Mouse (Mus musculus) intestine, embryonic 15.5 days (tissue): ENCODE measurements around the gene Asb6. TPM values are rescaled to one million over a fixed set of nuclear protein-coding genes. Genes with fewer than 3 reads are reported as not detected.

Experiments
- ATAC-seq: fragments of 200-750 bp; cut with Nextera tagmentation; 2 replicates; pipeline ENCODE4 v1.8.0; 2017; ENCODE audit warnings: moderate TSS enrichment, moderate library complexity
- H3K27ac ChIP-seq: fragments of 300-500 bp; sonication (generic); 2 replicates; pipeline ENCODE4 v1.5.1; 2015; ENCODE audit warnings: mild to moderate bottlenecking, inconsistent platforms
- H3K27me3 ChIP-seq: fragments of 300-500 bp; sonication (generic); replicated peaks from 2 replicates; pipeline ENCODE4 v1.6.1; 2015; ENCODE audit warnings: inconsistent platforms
- H3K36me3 ChIP-seq: fragments of 300-500 bp; sonication (generic); 2 replicates; pipeline ENCODE4 v1.6.1; 2015; ENCODE audit warnings: inconsistent platforms
- H3K4me1 ChIP-seq: fragments of 300-500 bp; sonication (generic); replicated peaks from 2 replicates; pipeline ENCODE4 v1.6.1; 2015; ENCODE audit warnings: inconsistent platforms
- H3K4me2 ChIP-seq: fragments of 300-500 bp; sonication (generic); replicated peaks from 2 replicates; pipeline ENCODE4 v1.6.1; 2015; ENCODE audit warnings: mild to moderate bottlenecking, inconsistent platforms
- H3K4me3 ChIP-seq: fragments of 300-500 bp; sonication (generic); replicated peaks from 2 replicates; pipeline ENCODE4 v1.5.1; 2015; ENCODE audit warnings: inconsistent platforms
- H3K9ac ChIP-seq: fragments of 300-500 bp; sonication (generic); 2 replicates; pipeline ENCODE4 v1.6.1; 2015; ENCODE audit warnings: inconsistent platforms
- H3K9me3 ChIP-seq: fragments of 300-500 bp; sonication (generic); 2 replicates; pipeline ENCODE4 v1.6.1; 2016; ENCODE audit warnings: inconsistent platforms
- WGBS: fragments of 180-500 bp; shearing (Covaris S2); methylation state at CpG from one replicate; pipeline ENCODE4 v1.1.7; 2015; 5-methylcytosine and 5-hydroxymethylcytosine counted together
- polyA plus RNA-seq: library from polyadenylated mRNA; unstranded; fragments of >200 nt; fragmentation: Nextera tagmentation; extraction: Ambion mirVana; gene quantifications from 2 replicates; pipeline ENCODE4 v1.2.1, GENCODE M21; 2015

Asb6 gene
- polyA plus RNA-seq, 1 experiment from 2014 or later: 23.3 TPM

DNA sequence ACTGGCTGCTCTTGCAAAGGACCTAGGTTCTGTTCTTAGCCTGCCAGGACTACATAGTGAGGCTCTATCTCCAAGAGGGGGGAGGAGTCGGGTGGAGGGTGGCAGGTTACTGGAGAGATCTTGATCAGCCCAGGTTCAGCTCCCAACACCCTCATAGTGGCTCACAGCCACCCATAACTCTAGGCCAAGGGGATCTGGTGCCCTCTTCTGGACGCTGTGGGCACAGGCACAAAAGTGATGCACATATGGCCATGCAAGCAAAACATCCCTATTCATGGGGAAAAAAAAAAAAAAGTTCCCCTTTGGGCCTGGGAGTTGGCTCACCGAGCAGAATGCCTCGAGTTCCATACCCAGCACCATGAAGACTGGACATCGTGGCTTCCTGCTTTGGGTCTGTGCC lies 818 bp downstream of the Asb6 start:
- Histone ChIP-seq H3K36me3 (peaks cover 13% of the 10 kb centered on the region), H3K4me3 (no peak overlapping the region), H3K4me1 (peaks cover 16% of the 10 kb centered on the region), H3K9me3 (no peaks in the 10 kb centered on the region), H3K27me3 (no peaks in the 10 kb centered on the region), H3K9ac (no peak overlapping the region), H3K27ac (no peak overlapping the region), H3K4me2 (no peak overlapping the region)
- no peak for ATAC-seq
- 43% methylated on average over 5 of the region's 5 CpGs for WGBS

DNA sequence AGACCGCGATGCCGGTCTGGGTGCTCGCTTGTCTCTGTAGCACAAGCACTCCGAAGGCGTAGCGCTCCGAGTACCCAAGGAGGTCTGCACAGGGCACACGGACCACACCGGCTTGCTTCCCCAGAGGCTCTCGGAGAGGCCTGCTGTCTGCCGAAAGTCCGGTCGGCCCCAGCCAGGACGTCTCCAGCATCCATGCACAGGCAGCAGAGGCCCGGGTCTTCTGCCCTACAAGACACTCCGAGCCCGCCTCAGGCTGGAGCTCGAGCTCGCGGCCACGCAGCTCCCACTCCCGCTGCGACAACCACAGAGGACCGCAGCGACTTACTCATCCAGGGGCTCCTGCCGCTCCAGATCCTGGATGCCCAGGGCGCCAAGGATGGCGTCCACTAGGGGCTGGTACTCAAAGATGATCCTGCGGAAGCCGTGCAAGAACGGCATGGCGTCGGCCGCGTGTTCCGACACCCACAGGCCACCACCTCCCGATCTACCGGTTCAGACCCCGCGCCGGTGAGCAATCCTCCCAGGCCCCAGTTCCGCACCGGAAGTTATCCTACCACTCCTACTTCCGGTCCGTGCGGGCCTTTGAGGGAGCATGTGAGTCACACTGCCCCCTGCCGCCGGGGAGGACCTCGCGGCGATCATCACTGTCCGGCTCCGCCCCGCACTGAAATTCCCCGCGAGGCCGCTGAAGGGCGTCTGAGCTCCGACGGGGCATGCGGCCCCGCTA lies 2.2 kb downstream of the Asb6 start:
- Histone ChIP-seq H3K9me3 (no peaks in the 10 kb centered on the region), H3K36me3 (peaks cover 27% of the 10 kb centered on the region), H3K4me1 (peaks cover 28% of the 10 kb centered on the region), H3K9ac (peak overlapping the region; percentile 80), H3K27ac (peak overlapping the region; percentile 54; the same call in 1 of the 2 replicates), H3K4me2 (peak overlapping the region; percentile 91), H3K4me3 (peak overlapping the region; percentile 93), H3K27me3 (no peaks in the 10 kb centered on the region)
- WGBS: under 1% methylated on average over 63 of the region's 63 CpGs
- peak; percentile 91 for ATAC-seq

- H3K9ac ChIP-seq: peak overlapping the region; percentile 80
- WGBS: 30% methylated on average over 26 of the region's 26 CpGs
- H3K4me2 ChIP-seq: peak overlapping the region; percentile 91
- H3K9me3 ChIP-seq: no peaks in the 10 kb centered on the region
- peak overlapping the region; percentile 54; the same call in 1 of the 2 replicates for H3K27ac ChIP-seq
- ATAC-seq: peak; percentile 6
- peak overlapping the region; percentile 93 for H3K4me3 ChIP-seq
- peaks cover 36% of the 10 kb centered on the region for H3K36me3 ChIP-seq
- no peaks in the 10 kb centered on the region for H3K27me3 ChIP-seq
- H3K4me1 ChIP-seq: peaks cover 35% of the 10 kb centered on the region
These were observed 3.0 kb downstream of the Asb6 start for GRCm38 (mm10) chr2:30826825-30827748.

- Histone ChIP-seq H3K27me3 (no peaks in the 10 kb centered on the region), H3K9ac (peak overlapping the region; percentile 20; the same call in 1 of the 2 replicates), H3K27ac (peak overlapping the region; percentile 51), H3K4me1 (peaks cover 35% of the 10 kb centered on the region), H3K4me2 (no peak overlapping the region), H3K9me3 (no peaks in the 10 kb centered on the region), H3K36me3 (peaks cover 60% of the 10 kb centered on the region), H3K4me3 (no peak overlapping the region)
- ATAC-seq: peak; percentile 57
- 65% methylated on average over 13 of the region's 13 CpGs for WGBS
These were observed 6.6 kb downstream of the Asb6 start for GRCm38 (mm10) chr2:30823385-30824153.

GRCm38 (mm10) chr2:30822460-30822859 lies 7.7 kb downstream of the Asb6 start:
- Histone ChIP-seq H3K36me3 (peaks cover 60% of the 10 kb centered on the region), H3K27me3 (no peaks in the 10 kb centered on the region), H3K4me3 (no peak overlapping the region), H3K9me3 (no peaks in the 10 kb centered on the region), H3K4me2 (no peak overlapping the region), H3K4me1 (peaks cover 31% of the 10 kb centered on the region), H3K9ac (no peak overlapping the region), H3K27ac (no peak overlapping the region)
- ATAC-seq: no peak
- WGBS: 89% methylated on average over 8 of the region's 8 CpGs

- Histone ChIP-seq H3K36me3 (peaks cover 67% of the 10 kb centered on the region), H3K4me2 (no peak overlapping the region), H3K9me3 (no peaks in the 10 kb centered on the region), H3K27ac (no peak overlapping the region), H3K4me3 (no peak overlapping the region), H3K27me3 (no peaks in the 10 kb centered on the region), H3K9ac (no peak overlapping the region), H3K4me1 (peaks cover 19% of the 10 kb centered on the region)
- 95% methylated on average over 3 of the region's 3 CpGs for WGBS
- ATAC-seq: no peak
These were observed 9.1 kb downstream of the Asb6 start for GRCm38 (mm10) chr2:30821073-30821472.

DNA sequence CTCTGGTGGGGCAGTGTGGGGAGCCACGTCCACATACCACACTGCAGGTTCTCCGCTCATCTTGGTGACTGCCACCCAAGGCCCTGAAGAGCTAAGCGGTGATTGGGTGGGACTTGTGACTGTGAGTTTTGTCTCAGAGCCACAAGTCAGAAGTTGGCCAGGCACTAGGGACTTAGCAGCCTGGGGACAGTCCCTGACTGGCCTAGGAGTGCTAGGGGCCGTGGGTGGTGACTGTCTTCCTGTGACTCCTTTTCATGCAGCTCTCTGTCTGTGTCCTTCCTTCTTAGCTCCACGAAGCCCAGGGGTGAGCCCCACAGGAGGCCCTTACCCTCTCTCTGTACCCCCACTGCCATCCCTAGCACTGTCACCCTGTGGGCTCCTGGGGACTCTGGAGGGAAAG lies 10.3 kb downstream of the Asb6 start:
- ATAC-seq: no peak
- H3K9ac ChIP-seq: no peak overlapping the region
- peaks cover 19% of the 10 kb centered on the region for H3K4me1 ChIP-seq
- H3K4me3 ChIP-seq: no peak overlapping the region
- H3K36me3 ChIP-seq: peaks cover 71% of the 10 kb centered on the region
- H3K27me3 ChIP-seq: no peaks in the 10 kb centered on the region
- 92% methylated on average over 5 of the region's 5 CpGs for WGBS
- no peaks in the 10 kb centered on the region for H3K9me3 ChIP-seq
- no peak overlapping the region for H3K4me2 ChIP-seq
- no peak overlapping the region for H3K27ac ChIP-seq

GRCm38 (mm10) chr2:30816383-30816782 lies 13.8 kb downstream of the Asb6 start:
- Histone ChIP-seq H3K4me1 (no peaks in the 10 kb centered on the region), H3K4me3 (no peak overlapping the region), H3K27ac (no peak overlapping the region), H3K9ac (no peak overlapping the region), H3K27me3 (no peaks in the 10 kb centered on the region), H3K9me3 (no peaks in the 10 kb centered on the region), H3K36me3 (peaks cover 59% of the 10 kb centered on the region), H3K4me2 (no peak overlapping the region)
- ATAC-seq: no peak
- 68% methylated on average over 1 of the region's 1 CpGs for WGBS

DNA sequence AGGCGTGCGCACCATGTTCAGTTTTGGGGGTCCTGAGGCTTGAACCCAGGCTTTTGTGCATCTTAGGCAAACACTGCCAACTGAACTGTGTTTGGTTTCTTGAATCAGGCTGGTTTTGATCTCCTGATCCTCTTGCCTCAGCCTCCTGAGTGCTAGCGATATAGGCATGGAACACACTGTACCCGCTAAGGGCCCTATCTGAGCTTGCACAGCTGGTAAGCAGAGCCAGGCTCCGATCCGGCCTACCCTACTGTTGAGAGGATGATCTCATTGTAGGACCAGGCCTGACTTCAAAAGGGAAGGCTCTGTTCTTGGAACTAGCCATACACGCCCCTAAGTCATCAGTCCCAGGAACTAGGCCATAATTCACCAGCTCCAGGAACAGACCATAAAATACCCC lies 19.6 kb downstream of the Asb6 start:
- no peak overlapping the region for H3K4me3 ChIP-seq
- peaks cover 18% of the 10 kb centered on the region for H3K4me1 ChIP-seq
- no peak overlapping the region for H3K4me2 ChIP-seq
- H3K27me3 ChIP-seq: no peaks in the 10 kb centered on the region
- no peaks in the 10 kb centered on the region for H3K9me3 ChIP-seq
- peaks cover 24% of the 10 kb centered on the region for H3K36me3 ChIP-seq
- H3K27ac ChIP-seq: no peak overlapping the region
- 81% methylated on average over 7 of the region's 7 CpGs for WGBS
- no peak overlapping the region for H3K9ac ChIP-seq
- no peak for ATAC-seq

GRCm38 (mm10) chr2:30809503-30809902 lies 20.6 kb downstream of the Asb6 start:
- H3K27ac ChIP-seq: no peak overlapping the region
- no peak for ATAC-seq
- H3K36me3 ChIP-seq: peaks cover 18% of the 10 kb centered on the region
- H3K9ac ChIP-seq: no peak overlapping the region
- WGBS: 41% methylated on average over 5 of the region's 5 CpGs
- peaks cover 18% of the 10 kb centered on the region for H3K4me1 ChIP-seq
- H3K27me3 ChIP-seq: no peaks in the 10 kb centered on the region
- H3K4me2 ChIP-seq: peak overlapping the region; percentile 89
- no peaks in the 10 kb centered on the region for H3K9me3 ChIP-seq
- no peak overlapping the region for H3K4me3 ChIP-seq

DNA sequence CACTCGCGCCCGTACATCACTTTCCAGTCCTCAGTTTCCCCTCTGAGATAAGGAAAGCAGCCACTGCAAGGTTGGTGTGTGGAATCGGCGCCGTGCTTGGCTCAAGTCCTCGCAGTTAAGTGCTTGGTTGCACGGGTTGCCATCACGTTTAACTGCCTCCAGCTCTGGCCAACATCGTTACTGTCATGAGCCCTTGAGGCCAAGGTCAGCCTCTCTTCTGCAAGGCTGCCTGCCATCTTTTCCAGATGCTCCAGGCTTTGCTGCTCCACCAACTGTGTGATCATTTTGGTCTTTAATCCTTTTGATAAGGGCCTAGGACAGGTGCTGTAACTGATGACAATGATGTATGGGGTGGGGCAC lies 21.9 kb downstream of the Asb6 start:
- H3K27me3 ChIP-seq: 0 out of 2 replicates have a peak, but pooled peaks cover 3% of the 10 kb centered on the region
- peak overlapping the region; percentile 78 for H3K4me3 ChIP-seq
- H3K9ac ChIP-seq: peak overlapping the region; percentile 93
- H3K36me3 ChIP-seq: peaks cover 9% of the 10 kb centered on the region
- peak overlapping the region; percentile 89 for H3K4me2 ChIP-seq
- H3K27ac ChIP-seq: peak overlapping the region; percentile 80
- no peaks in the 10 kb centered on the region for H3K9me3 ChIP-seq
- H3K4me1 ChIP-seq: peaks cover 18% of the 10 kb centered on the region
- 2% methylated on average over 10 of the region's 10 CpGs for WGBS
- ATAC-seq: no peak; the same call in 1 of the 2 replicates
